Mouse (Mus musculus): Measurements from ENCODE around the gene Vti1b. TPM values are rescaled to one million over a fixed set of nuclear protein-coding genes. Genes with fewer than 3 reads are reported as not detected.

Vti1b gene
- 7.2 and 35.1 TPM in 2 replicates for total RNA-seq (2014; rRNA removed; ENCODE audit: low replicate concordance)
- 79.8 and 88.8 TPM in 2 replicates for polyA plus RNA-seq (2015; fragmentation: Nextera tagmentation; extraction: Ambion mirVana)

DNA sequence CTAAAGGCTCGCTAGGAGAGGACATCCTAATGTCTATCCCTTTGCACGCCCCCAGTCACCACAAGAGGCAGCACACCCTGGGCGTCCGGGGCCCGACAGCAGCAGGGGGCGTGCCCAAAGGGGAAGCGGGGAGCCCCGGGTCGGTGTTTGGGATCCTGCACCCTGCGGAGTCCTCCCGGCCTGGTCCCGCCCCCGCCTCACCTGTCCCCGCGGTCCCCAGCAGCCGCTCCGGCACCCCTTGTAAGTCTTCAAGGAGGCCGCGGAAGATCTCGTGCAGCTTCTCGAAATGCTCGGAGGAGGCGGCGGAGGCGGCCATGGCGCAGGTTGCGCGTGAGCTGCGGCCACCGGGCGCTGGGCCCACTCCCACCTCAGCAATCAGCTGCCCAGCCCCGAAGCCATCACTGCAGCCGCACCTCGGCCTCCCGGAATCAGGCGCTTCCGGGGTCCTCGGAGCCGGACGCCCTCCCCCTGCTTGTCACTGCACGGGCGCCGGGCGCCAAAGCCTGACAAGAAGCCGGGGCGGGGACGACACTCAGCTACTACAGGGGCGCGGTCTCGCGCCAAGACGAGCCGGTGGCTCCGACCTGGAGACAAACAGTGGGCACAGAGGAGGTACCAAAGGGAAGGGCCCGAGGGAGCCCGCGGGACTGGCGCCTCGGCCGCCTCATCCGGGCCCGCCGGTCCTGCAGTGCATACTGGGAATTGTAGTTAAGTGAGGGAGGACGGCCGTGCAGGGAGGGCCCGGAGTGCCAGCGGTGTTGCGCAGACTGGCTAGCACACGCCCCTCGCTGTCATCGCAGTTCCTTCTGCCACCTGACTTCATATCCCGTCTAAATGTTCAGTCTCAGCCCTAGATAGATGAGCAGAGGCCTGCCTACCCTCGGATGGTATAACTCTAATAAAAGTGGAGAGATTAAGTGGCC, at the start of gene Vti1b:
Gene Vti1b (minus strand): TSS at position 649 of the 923 bp plus-strand sequence.
- peak within 1 kb of the TSS; percentile 92 for H3K27ac ChIP-seq (ENCODE audit: low read depth)
- H3K4me3 ChIP-seq (ENCODE audit: low read depth, low read length) = peak within 1 kb of the TSS; percentile 84
- H3K4me1 ChIP-seq (ENCODE audit: control insufficient read depth, insufficient read depth) = peaks cover 6% of the 10 kb centered on the region; the same call in 1 of the 2 replicates
- H3K4me2 ChIP-seq (ENCODE audit: low read depth, low read length) = peak within 1 kb of the TSS; percentile 72
- peak; percentile 94 for DNase-seq (ENCODE audit: low spot score)
- peak; percentile 97 for ATAC-seq (ENCODE audit: insufficient read depth, low read depth)
- peaks cover 8% of the 10 kb centered on the region for H3K36me3 ChIP-seq (replicated peaks; ENCODE audit: control insufficient read depth, insufficient read depth, low read length)
- peak within 1 kb of the TSS; percentile 78 for H3K9ac ChIP-seq (replicated peaks; ENCODE audit: low read depth, low read length)
- TF ChIP-seq EP300 (IDR thresholded peaks at IDR 0.05; ENCODE audit: low read depth) (peak; percentile 89), CTCF (IDR thresholded peaks at IDR 0.05; ENCODE audit: low read depth) (peak; percentile 66)
- H3K27me3 ChIP-seq (ENCODE audit: control insufficient read depth, insufficient read depth, low read length) = no peaks in the 10 kb centered on the region
- WGBS = under 1% methylated on average over 70 of the region's 73 CpGs
- H3K9me3 ChIP-seq (replicated peaks; ENCODE audit: control insufficient read depth, low read length) = no peaks in the 10 kb centered on the region

- ATAC-seq (ENCODE audit: insufficient read depth, low read depth) (no peak), DNase-seq (ENCODE audit: low spot score) (no peak)
- TF ChIP-seq EP300 (IDR thresholded peaks at IDR 0.05; ENCODE audit: low read depth) (no peak), CTCF (IDR thresholded peaks at IDR 0.05; ENCODE audit: low read depth) (no peak)
- no peaks in the 10 kb centered on the region for H3K9me3 ChIP-seq (replicated peaks; ENCODE audit: control insufficient read depth, low read length)
- 72% methylated on average over 5 of the region's 5 CpGs for WGBS
- no peak overlapping the region for H3K4me2 ChIP-seq (ENCODE audit: low read depth, low read length)
- H3K4me1 ChIP-seq (ENCODE audit: control insufficient read depth, insufficient read depth) = no peaks in the 10 kb centered on the region
- no peaks in the 10 kb centered on the region for H3K36me3 ChIP-seq (replicated peaks; ENCODE audit: control insufficient read depth, insufficient read depth, low read length)
- H3K27ac ChIP-seq (ENCODE audit: low read depth) = no peak overlapping the region
- H3K9ac ChIP-seq (replicated peaks; ENCODE audit: low read depth, low read length) = no peak overlapping the region
- no peak overlapping the region for H3K4me3 ChIP-seq (ENCODE audit: low read depth, low read length)
- H3K27me3 ChIP-seq (ENCODE audit: control insufficient read depth, insufficient read depth, low read length) = no peaks in the 10 kb centered on the region
These were observed 45.0 kb upstream of the Vti1b start for GRCm38 (mm10) chr12:79217511-79217910.

GRCm38 (mm10) chr12:79211447-79211846, 39.0 kb upstream of the Vti1b start:
- Histone ChIP-seq H3K27ac (ENCODE audit: low read depth) (no peak overlapping the region), H3K36me3 (replicated peaks; ENCODE audit: control insufficient read depth, insufficient read depth, low read length) (no peaks in the 10 kb centered on the region), H3K9me3 (replicated peaks; ENCODE audit: control insufficient read depth, low read length) (no peaks in the 10 kb centered on the region), H3K4me3 (ENCODE audit: low read depth, low read length) (no peak overlapping the region), H3K4me1 (ENCODE audit: control insufficient read depth, insufficient read depth) (peaks cover 8% of the 10 kb centered on the region; the same call in 1 of the 2 replicates), H3K9ac (replicated peaks; ENCODE audit: low read depth, low read length) (no peak overlapping the region), H3K4me2 (ENCODE audit: low read depth, low read length) (no peak overlapping the region), H3K27me3 (ENCODE audit: control insufficient read depth, insufficient read depth, low read length) (no peaks in the 10 kb centered on the region)
- DNase-seq (ENCODE audit: low spot score) (no peak), ATAC-seq (ENCODE audit: insufficient read depth, low read depth) (no peak)
- 86% methylated on average over 8 of the region's 8 CpGs for WGBS
- no peak for TF ChIP-seq EP300 (IDR thresholded peaks at IDR 0.05; ENCODE audit: low read depth)
- TF ChIP-seq CTCF (IDR thresholded peaks at IDR 0.05; ENCODE audit: low read depth) = no peak

GRCm38 (mm10) chr12:79208703-79209464, 36.4 kb upstream of the Vti1b start, which contains the start of gene Rdh12:
Rdh12 (plus strand) TSS chr12:79208914.
- Histone ChIP-seq H3K4me1 (ENCODE audit: control insufficient read depth, insufficient read depth) (peaks cover 8% of the 10 kb centered on the region; the same call in 1 of the 2 replicates), H3K36me3 (replicated peaks; ENCODE audit: control insufficient read depth, insufficient read depth, low read length) (no peaks in the 10 kb centered on the region), H3K9me3 (replicated peaks; ENCODE audit: control insufficient read depth, low read length) (no peaks in the 10 kb centered on the region), H3K4me3 (ENCODE audit: low read depth, low read length) (peak within 1 kb of the TSS; percentile 42), H3K27ac (ENCODE audit: low read depth) (no peak within 1 kb of the TSS), H3K4me2 (ENCODE audit: low read depth, low read length) (peak within 1 kb of the TSS; percentile 64), H3K27me3 (ENCODE audit: control insufficient read depth, insufficient read depth, low read length) (no peaks in the 10 kb centered on the region), H3K9ac (replicated peaks; ENCODE audit: low read depth, low read length) (peak within 1 kb of the TSS; percentile 36; the same call in 1 of the 2 replicates)
- DNase-seq (ENCODE audit: low spot score) = no peak
- WGBS = 5% methylated on average over 13 of the region's 13 CpGs
- no peak for ATAC-seq (ENCODE audit: insufficient read depth, low read depth)
- TF ChIP-seq EP300 (IDR thresholded peaks at IDR 0.05; ENCODE audit: low read depth) (no peak), CTCF (IDR thresholded peaks at IDR 0.05; ENCODE audit: low read depth) (no peak)

DNA sequence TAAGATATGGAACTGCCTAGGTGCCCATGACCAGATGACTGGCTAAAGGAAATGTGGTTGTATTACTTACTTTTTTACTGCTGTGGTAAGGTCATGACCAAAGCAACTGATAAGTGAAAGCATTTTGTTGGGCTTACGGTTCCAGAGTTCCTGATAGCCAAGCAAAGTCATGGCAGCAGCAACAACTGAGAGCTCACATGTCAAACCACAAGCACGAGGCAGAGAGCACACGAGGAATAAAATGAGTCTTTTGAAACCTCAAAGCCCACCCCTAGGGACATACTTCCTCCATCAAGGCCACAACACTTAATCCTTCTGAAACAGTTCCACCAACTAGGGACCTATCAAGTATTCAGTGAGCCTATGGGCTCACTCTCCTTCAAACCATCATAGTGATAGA, 29.4 kb upstream of the Vti1b start:
- H3K9ac ChIP-seq (replicated peaks; ENCODE audit: low read depth, low read length) = no peak overlapping the region
- no peak overlapping the region for H3K27ac ChIP-seq (ENCODE audit: low read depth)
- DNase-seq (ENCODE audit: low spot score) (no peak), ATAC-seq (ENCODE audit: insufficient read depth, low read depth) (no peak)
- no peaks in the 10 kb centered on the region for H3K4me1 ChIP-seq (ENCODE audit: control insufficient read depth, insufficient read depth)
- no peak for TF ChIP-seq CTCF (IDR thresholded peaks at IDR 0.05; ENCODE audit: low read depth)
- no peak for TF ChIP-seq EP300 (IDR thresholded peaks at IDR 0.05; ENCODE audit: low read depth)
- no peaks in the 10 kb centered on the region for H3K9me3 ChIP-seq (replicated peaks; ENCODE audit: control insufficient read depth, low read length)
- H3K4me2 ChIP-seq (ENCODE audit: low read depth, low read length) = no peak overlapping the region
- no peaks in the 10 kb centered on the region for H3K27me3 ChIP-seq (ENCODE audit: control insufficient read depth, insufficient read depth, low read length)
- no peaks in the 10 kb centered on the region for H3K36me3 ChIP-seq (replicated peaks; ENCODE audit: control insufficient read depth, insufficient read depth, low read length)
- WGBS = 50% methylated on average over 3 of the region's 3 CpGs
- H3K4me3 ChIP-seq (ENCODE audit: low read depth, low read length) = no peak overlapping the region

Measured in heart, postnatal 0 days (tissue).